Mouse (Mus musculus) MEL (cell line): ENCODE data around the gene Abl2.

Experiments used
- CHD2 ChIP-seq: IDR thresholded peaks from 2 replicates; pipeline ENCODE4 v1.6.1; 2011; ENCODE audit warnings: low read length, improper control_type of control experiment
- CTCF ChIP-seq, 3 experiments: IDR thresholded peaks in 2 of 3; conservative IDR thresholded peaks in 1 of 3; 2 replicates each; pipeline ENCODE4 v1.5.1; 2011 to 2012; ENCODE audit warnings: low read length in 3 of 3, low read depth in 2 of 3, mild to moderate bottlenecking in 2 of 3, improper control_type of control experiment in 1 of 3, inconsistent platforms in 1 of 3, mixed read lengths in 1 of 3, moderate library complexity in 1 of 3; ENCODE audit not compliant: control insufficient read depth in 1 of 3, insufficient read depth in 1 of 3, poor library complexity in 1 of 3, severe bottlenecking in 1 of 3
- EP300 ChIP-seq, 2 experiments: IDR thresholded peaks; 2 replicates each; pipeline ENCODE4 v1.6.1; 2011; ENCODE audit warnings: improper control_type of control experiment in 2 of 2, low read length in 2 of 2, low read depth in 1 of 2, mild to moderate bottlenecking in 1 of 2
- HCFC1 ChIP-seq: IDR thresholded peaks from 2 replicates; pipeline ENCODE4 v1.6.1; 2012; ENCODE audit warnings: low read depth, mild to moderate bottlenecking, inconsistent platforms, low read length, improper control_type of control experiment, moderate library complexity
- MYC ChIP-seq: IDR thresholded peaks from 2 replicates; pipeline ENCODE4 v1.6.1; 2011; ENCODE audit warnings: low read depth, mild to moderate bottlenecking, low read length, improper control_type of control experiment, moderate library complexity
- NELFE ChIP-seq: IDR thresholded peaks from 2 replicates; pipeline ENCODE4 v1.6.1; 2011; ENCODE audit warnings: low read depth, low read length, improper control_type of control experiment
- POLR2A ChIP-seq, 2 experiments: IDR thresholded peaks; 2 replicates each; pipeline ENCODE4 v1.6.1; 2011 to 2012; ENCODE audit warnings: low read length in 2 of 2, mild to moderate bottlenecking in 2 of 2, control low read depth in 1 of 2, improper control_type of control experiment in 1 of 2, low read depth in 1 of 2, moderate library complexity in 1 of 2; ENCODE audit not compliant: control insufficient read depth in 1 of 2, insufficient read depth in 1 of 2, poor library complexity in 1 of 2
- RAD21 ChIP-seq: IDR thresholded peaks from 2 replicates; pipeline ENCODE4 v1.6.1; 2011; ENCODE audit warnings: mild to moderate bottlenecking, low read depth, low read length, improper control_type of control experiment
- TCF12 ChIP-seq: IDR thresholded peaks from 2 replicates; pipeline ENCODE4 v1.6.1; 2014; ENCODE audit warnings: low read depth, mild to moderate bottlenecking, inconsistent platforms, low read length, improper control_type of control experiment, moderate library complexity
- UBTF ChIP-seq: IDR thresholded peaks from 2 replicates; pipeline ENCODE4 v1.6.1; 2012; ENCODE audit warnings: low read depth, mild to moderate bottlenecking, inconsistent platforms, low read length, improper control_type of control experiment, moderate library complexity, borderline replicate concordance; ENCODE audit not compliant: insufficient read depth
- USF1 ChIP-seq: IDR thresholded peaks from 2 replicates; pipeline ENCODE4 v1.6.1; 2014; ENCODE audit warnings: low read depth, mild to moderate bottlenecking, inconsistent platforms, low read length, improper control_type of control experiment, moderate library complexity

DNA sequence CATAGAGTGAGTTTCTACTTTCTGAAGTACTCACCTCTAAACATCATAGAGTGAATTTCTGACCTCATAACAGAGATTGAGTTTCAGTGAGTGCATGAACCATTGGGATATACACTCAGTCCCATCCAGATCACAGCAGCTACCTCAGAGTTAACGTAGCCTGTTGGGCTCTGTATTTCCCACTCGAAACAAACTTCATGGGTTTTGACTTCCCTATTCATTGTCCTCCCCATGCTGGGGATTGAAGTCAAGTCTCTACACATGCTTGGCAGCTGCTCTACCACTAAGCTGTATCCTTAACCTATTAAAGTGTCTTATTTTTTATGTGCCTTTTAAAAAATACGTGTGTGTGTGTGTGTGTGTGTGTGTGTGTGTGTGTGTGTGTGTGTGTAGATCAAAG is 26.9 kb downstream of the Abl2 start:
- TF ChIP-seq CTCF (IDR thresholded peaks at IDR 0.05 in 2 of 3, conservative IDR thresholded peaks at IDR 0.05 in 1 of 3; ENCODE audit: control insufficient read depth in 1 of 3, insufficient read depth in 1 of 3, low read depth in 2 of 3, low read length in 3 of 3, poor library complexity in 1 of 3, severe bottlenecking in 1 of 3), result no peak
- no peak for TF ChIP-seq UBTF
- no peak for TF ChIP-seq MYC
- no peak for TF ChIP-seq EP300 (IDR thresholded peaks at IDR 0.05; ENCODE audit: low read depth in 1 of 2, low read length in 2 of 2)
- TF ChIP-seq POLR2A (IDR thresholded peaks at IDR 0.05; ENCODE audit: control insufficient read depth in 1 of 2, insufficient read depth in 1 of 2, low read depth in 1 of 2, low read length in 2 of 2, poor library complexity in 1 of 2), result no peak
- no peak for TF ChIP-seq USF1
- no peak for TF ChIP-seq RAD21
- TF ChIP-seq HCFC1, result no peak
- no peak for TF ChIP-seq CHD2
- no peak for TF ChIP-seq TCF12
- TF ChIP-seq NELFE, result no peak
